Mouse (Mus musculus) gastrocnemius, postnatal 4 days (tissue): ENCODE data around the gene Gad1. TPM values are rescaled to one million over a fixed set of nuclear protein-coding genes. Genes with fewer than 3 reads are reported as not detected.

ENCODE experiments used
- DNase-seq, 2 experiments: peaks; one replicate each; pipeline ENCODE4 v3.0.0; 2021 to 2022; ENCODE audit warnings: low spot score in 2 of 2, mixed read lengths in 2 of 2
- total RNA-seq, 2 experiments: library from RNA; stranded (reverse); gene quantifications; 2 replicates each; pipeline ENCODE4 v1.2.3; 2021

Gad1 gene
- total RNA-seq, 2 experiments from 2014 or later, result 0.23 to 0.29 TPM

DNA sequence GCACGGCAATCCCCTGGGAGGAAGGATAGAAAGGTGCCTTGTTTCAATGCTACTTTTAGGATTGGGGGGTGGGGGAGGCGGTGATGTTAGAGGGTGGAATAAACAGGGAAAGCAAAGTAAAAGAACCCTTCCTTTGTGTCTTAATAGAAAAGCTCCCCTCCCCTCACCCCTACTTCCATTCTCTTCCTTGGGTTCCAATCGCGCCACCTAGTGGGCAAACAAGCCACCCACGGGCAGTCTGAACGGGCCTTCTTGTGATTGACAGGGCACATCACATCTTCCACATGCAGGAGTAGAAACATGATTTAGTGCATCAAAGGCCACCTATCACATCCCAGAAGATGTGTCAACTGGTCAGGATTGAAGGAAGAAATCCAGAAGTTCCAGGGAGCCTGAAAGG, 67.4 kb downstream of the Gad1 start:
- DNase-seq, result no peak

GRCm38 (mm10) chr2:70622244-70622643, 69.4 kb downstream of the Gad1 start:
- DNase-seq, result no peak

DNA sequence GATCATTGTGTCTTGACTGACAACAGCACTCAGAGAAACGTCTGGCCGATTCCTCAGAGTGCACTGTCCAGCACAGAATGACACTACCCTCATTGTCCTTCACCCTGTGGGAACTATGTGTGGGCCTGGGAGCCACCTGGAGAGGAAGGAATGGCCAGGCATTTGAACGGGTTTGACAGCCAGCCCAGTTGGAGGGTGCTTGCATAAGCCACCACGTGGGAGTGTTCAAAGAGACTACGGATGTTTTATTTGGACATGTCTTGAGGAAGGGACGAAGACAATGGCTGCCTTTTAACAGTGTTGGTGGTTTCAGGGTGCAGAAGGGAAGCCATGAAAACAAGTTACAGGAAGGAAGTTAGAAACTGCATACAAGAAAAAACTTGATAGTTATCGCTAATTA, 72.9 kb downstream of the Gad1 start:
- DNase-seq, result no peak

- no peak for DNase-seq
Measured at GRCm38 (mm10) chr2:70628397-70628796, 75.5 kb downstream of the Gad1 start.

DNA sequence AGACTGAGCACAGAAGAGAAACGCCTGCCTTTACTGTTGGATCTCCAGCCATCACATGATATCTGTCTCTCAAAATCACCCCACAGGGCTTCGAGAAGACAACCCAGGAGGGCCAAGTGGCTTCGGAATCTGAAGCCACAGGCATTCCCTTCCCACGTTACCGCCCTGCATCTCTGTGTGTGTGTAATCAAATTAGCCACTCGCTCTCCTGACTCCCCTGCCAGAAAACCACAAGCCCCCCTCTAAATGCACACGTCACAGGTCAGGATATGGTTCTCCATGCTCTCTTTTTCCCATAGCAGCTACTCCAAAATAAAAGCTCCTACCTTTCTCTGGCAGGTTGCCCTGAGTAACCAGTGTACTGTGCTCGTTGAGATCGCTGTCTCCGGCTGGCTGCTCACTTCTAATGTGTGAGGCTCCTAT, 76.5 kb downstream of the Gad1 start:
- no peak for DNase-seq

GRCm38 (mm10) chr2:70629921-70630320, 77.0 kb downstream of the Gad1 start:
- DNase-seq, result no peak

DNA sequence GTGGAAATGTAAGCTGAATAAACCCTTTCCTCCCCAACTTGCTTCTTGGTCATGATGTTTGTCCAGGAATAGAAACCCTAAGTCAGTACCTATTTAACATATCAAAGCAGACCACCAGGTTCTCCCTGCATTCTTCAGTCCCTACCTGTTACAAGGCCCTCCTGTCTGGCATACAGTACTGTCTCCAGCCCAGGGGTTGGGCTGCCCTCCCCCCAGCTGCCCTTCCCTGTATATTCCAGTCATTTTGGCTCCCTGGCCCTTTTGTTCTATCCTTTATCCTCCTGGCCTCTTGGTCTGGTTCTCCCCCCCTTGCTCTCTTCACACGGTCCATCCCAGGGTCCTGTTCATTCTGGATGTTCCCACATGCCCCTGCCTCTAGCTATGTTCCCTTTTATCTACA, 78.4 kb downstream of the Gad1 start:
- no peak for DNase-seq

DNA sequence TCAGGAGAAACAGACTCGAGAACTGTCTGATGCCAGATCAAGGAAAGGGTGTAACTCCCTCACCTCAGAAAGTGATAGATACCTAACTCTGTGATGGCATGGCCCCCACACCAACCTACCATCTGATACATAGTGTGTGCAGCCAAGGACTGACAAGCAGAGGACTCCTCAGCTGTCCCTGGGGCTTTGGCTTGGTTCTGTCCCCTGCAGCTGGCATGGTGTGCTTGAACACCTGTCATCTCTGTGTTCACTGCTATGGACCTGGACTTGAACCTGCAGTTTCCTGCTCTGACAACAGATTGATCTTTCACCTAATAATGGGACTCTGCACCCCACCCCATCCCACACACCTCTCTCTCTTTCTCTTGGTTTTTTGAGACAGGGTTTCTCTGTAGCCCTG, 79.5 kb downstream of the Gad1 start:
- no peak for DNase-seq

DNA sequence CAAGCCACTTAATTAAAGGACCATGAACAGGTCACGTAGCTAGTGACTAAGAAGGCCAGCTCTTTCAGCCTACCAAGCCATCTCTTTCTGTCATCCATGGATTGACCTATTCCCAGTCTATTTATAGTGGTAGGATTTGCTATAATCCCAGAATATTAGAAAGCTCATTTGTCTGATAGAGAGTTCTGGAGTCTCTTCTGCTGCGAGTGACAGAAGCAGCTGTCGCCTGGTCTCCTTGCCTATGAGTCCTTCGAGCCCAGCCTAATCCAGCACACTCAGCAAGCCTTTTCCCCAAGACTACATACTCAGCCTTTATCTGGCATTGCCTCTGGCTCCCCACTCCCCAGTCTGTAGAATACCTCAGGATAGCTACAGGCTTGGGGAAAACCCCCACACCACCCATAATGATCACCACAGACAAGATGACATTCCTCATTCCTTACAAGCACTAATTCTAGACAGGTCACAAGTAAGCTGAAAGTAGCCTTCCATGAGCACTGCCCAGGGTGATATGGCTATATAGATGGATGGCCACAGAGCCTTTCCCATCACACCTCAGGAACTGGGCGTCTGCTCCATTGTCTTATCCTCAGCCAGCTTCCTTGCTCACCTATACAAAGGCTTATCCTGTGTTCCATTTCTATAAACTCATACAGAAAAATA, 81.3 kb downstream of the Gad1 start:
- DNase-seq, result no peak

DNA sequence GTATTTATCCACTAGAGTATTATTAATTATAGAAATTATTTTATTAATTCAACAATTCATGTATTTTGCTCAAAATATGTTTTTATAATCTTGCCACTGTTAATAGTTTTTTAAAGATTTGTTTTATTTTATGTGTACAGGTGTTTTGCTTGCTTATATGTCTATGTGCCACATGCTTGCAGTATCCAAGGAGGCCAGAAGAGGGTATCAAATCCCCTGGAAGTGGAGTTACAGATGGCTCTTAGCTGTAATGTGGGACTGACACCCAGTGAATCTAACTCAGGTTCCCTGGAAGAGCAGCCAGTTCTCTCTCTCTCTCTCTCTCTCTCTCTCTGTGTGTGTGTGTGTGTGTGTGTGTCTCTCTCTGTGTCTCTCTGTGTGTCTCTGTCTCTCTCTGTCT, 88.1 kb downstream of the Gad1 start:
- DNase-seq, result no peak

GRCm38 (mm10) chr2:70642971-70643565, 90.2 kb downstream of the Gad1 start:
- DNase-seq, result no peak

DNA sequence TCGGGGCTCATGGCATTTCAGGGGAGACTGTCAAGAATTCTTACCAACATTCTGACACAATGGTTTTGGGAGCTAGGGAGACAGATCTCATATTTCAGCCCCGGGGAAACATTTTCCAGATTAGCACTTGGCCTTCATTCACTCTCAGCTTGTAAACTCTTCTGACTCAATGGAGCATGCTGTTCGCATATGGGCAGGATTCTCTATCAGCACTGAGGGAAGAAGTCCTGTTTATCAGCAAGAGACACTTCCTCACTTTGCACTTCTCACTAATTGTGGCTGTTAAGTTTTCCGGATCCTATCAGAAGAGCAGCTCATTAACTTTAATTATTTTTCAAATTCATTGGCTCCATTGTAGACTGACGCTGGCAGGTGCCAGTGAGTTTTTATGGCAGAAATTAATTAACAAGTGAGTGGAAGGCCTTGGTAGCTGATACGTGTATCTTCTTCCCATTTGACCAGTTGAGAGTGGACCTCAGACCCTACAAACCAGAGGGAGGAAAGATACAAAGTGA, 92.5 kb downstream of the Gad1 start:
- no peak for DNase-seq

GRCm38 (mm10) chr2:70647681-70648080, 94.8 kb downstream of the Gad1 start:
- no peak for DNase-seq

- DNase-seq, result no peak
Measured at GRCm38 (mm10) chr2:70648271-70648670, 95.4 kb downstream of the Gad1 start.

DNA sequence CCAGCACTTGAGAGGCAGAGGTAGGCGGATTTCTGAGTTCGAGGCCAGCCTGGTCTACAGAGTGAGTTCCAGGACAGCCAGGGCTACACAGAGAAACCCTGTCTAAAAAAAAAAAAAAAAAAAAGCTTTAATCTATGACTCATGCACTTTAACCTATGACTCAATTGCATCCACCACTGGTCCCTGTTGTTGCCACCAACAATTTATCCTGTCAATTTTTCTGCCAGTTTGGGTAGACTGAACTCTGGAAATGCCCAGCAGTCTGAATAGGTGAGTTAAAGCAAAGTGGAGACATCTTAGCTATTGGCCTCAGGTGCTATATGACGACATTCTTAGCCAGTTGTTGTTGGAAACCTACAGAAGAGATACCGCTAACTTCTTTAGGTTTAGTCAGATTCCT, 96.6 kb downstream of the Gad1 start:
- DNase-seq, result no peak

Other genes with a start within 250 kb of the Gad1 start
- gene Sp5, start 78.1 kb upstream of the Gad1 start, total RNA-seq, result under 1 TPM; 0.29 to 0.44 TPM
- not detected for gene Erich2, start 44.3 kb upstream of the Gad1 start, total RNA-seq
- gene Gorasp2, start 108.5 kb downstream of the Gad1 start, total RNA-seq, result 10 to 100 TPM; 82.2 to 88.1 TPM
- not detected for gene Gm26558, start 109.0 kb downstream of the Gad1 start, total RNA-seq